Mouse (Mus musculus): ENCODE results near the gene Sh3pxd2a. TPM values are rescaled to one million over a fixed set of nuclear protein-coding genes. Genes with fewer than 3 reads are reported as not detected.

Sh3pxd2a gene
- polyA plus RNA-seq, 1 experiment from 2014 or later = 0.65 TPM

DNA sequence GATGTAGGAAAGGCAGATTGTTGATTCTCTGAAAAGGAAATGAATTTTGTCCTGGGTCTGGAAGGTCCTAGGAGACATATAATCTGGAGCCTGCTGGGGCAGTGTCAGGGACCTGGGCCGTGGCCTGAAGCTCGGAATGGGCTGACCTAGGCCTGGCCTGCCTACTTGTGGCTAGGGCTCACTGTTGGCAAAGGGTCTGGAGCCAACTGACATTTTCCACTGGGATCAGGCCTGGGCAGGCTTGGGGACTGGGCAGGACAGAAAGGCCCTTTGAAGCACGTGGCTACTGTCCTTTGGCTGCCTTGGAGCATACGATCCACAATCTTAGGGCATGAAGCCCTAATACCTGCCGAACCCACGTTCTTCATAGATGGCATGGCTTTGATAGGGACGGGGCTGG is 234.1 kb downstream of the Sh3pxd2a start:
- Histone ChIP-seq H3K9ac (ENCODE audit: low read depth, low read length) (no peak overlapping the region), H3K4me1 (ENCODE audit: control insufficient read depth, low read depth, low read length) (peaks cover 2% of the 10 kb centered on the region; the same call in 1 of the 2 replicates), H3K4me3 (ENCODE audit: low read depth, low read length) (no peak overlapping the region), H3K27ac (ENCODE audit: low read length) (no peak overlapping the region), H3K4me2 (ENCODE audit: low read depth, low read length) (no peak overlapping the region), H3K9me3 (replicated peaks; ENCODE audit: control insufficient read depth, low read length) (no peaks in the 10 kb centered on the region), H3K36me3 (ENCODE audit: control insufficient read depth, insufficient read depth) (no peaks in the 10 kb centered on the region), H3K27me3 (ENCODE audit: control insufficient read depth, insufficient read depth, low read depth, low read length) (no peaks in the 10 kb centered on the region)
- WGBS (ENCODE audit: insufficient replicate concordance) = 63% methylated on average over 7 of the region's 7 CpGs
- no peak for ATAC-seq (ENCODE audit: low read depth)

- Histone ChIP-seq H3K9me3 (replicated peaks; ENCODE audit: control insufficient read depth, low read length) (no peaks in the 10 kb centered on the region), H3K27ac (ENCODE audit: low read length) (no peak overlapping the region), H3K4me2 (ENCODE audit: low read depth, low read length) (no peak overlapping the region), H3K36me3 (ENCODE audit: control insufficient read depth, insufficient read depth) (no peaks in the 10 kb centered on the region), H3K27me3 (ENCODE audit: control insufficient read depth, insufficient read depth, low read depth, low read length) (no peaks in the 10 kb centered on the region), H3K4me1 (ENCODE audit: control insufficient read depth, low read depth, low read length) (peaks cover 2% of the 10 kb centered on the region; the same call in 1 of the 2 replicates), H3K9ac (ENCODE audit: low read depth, low read length) (no peak overlapping the region), H3K4me3 (ENCODE audit: low read depth, low read length) (no peak overlapping the region)
- WGBS (ENCODE audit: insufficient replicate concordance) = 48% methylated on average over 5 of the region's 5 CpGs
- no peak for ATAC-seq (ENCODE audit: low read depth)
These were observed 234.7 kb downstream of the Sh3pxd2a start for GRCm38 (mm10) chr19:47229461-47229860.

- H3K9ac ChIP-seq (ENCODE audit: low read depth, low read length) = no peak overlapping the region
- ATAC-seq (ENCODE audit: low read depth) = peak; percentile 49
- no peak overlapping the region for H3K27ac ChIP-seq (ENCODE audit: low read length)
These were observed 235.4 kb downstream of the Sh3pxd2a start for GRCm38 (mm10) chr19:47228725-47229252.

DNA sequence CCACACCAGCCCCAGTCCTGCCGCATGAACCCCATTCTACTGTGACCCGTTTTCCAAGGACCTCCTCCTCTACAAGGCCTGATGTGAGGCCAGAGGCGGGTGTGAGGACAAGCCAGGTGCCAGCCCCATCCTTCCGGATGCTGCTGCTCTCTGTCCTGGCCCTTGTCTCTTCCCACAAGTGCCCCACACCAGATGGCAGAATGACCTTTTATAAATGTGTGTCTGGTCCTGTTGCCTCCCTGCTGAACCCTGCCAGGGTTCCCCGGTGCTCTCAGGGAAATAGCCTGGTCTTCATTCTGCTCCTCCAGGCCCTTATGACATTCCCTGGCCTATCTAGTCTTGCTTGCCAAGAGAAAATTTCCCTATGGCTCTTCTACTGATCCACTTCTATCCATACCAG is 238.4 kb downstream of the Sh3pxd2a start:
- no peak for ATAC-seq (ENCODE audit: low read depth)
- no peak overlapping the region for H3K27ac ChIP-seq (ENCODE audit: low read length)
- H3K9ac ChIP-seq (ENCODE audit: low read depth, low read length) = no peak overlapping the region
- H3K4me1 ChIP-seq (ENCODE audit: control insufficient read depth, low read depth, low read length) = peaks cover 2% of the 10 kb centered on the region; the same call in 1 of the 2 replicates
- 67% methylated on average over 5 of the region's 5 CpGs for WGBS (ENCODE audit: insufficient replicate concordance)
- H3K36me3 ChIP-seq (ENCODE audit: control insufficient read depth, insufficient read depth) = no peaks in the 10 kb centered on the region
- H3K9me3 ChIP-seq (replicated peaks; ENCODE audit: control insufficient read depth, low read length) = no peaks in the 10 kb centered on the region
- H3K4me3 ChIP-seq (ENCODE audit: low read depth, low read length) = no peak overlapping the region
- H3K27me3 ChIP-seq (ENCODE audit: control insufficient read depth, insufficient read depth, low read depth, low read length) = no peaks in the 10 kb centered on the region
- H3K4me2 ChIP-seq (ENCODE audit: low read depth, low read length) = no peak overlapping the region

More at GRCm38 (mm10) chr19:47228725-47229252, 235.4 kb downstream of the Sh3pxd2a start:
- no peaks in the 10 kb centered on the region for H3K9me3 ChIP-seq (replicated peaks; ENCODE audit: control insufficient read depth, low read length)
- peak overlapping the region; percentile 12; the same call in 1 of the 2 replicates for H3K4me3 ChIP-seq (ENCODE audit: low read depth, low read length)
- H3K27me3 ChIP-seq (ENCODE audit: control insufficient read depth, insufficient read depth, low read depth, low read length) = no peaks in the 10 kb centered on the region
- 5% methylated on average over 17 of the region's 17 CpGs for WGBS (ENCODE audit: insufficient replicate concordance)
- peaks cover 2% of the 10 kb centered on the region; the same call in 1 of the 2 replicates for H3K4me1 ChIP-seq (ENCODE audit: control insufficient read depth, low read depth, low read length)
- H3K36me3 ChIP-seq (ENCODE audit: control insufficient read depth, insufficient read depth) = no peaks in the 10 kb centered on the region
- peak overlapping the region; percentile 47 for H3K4me2 ChIP-seq (ENCODE audit: low read depth, low read length)

DNA sequence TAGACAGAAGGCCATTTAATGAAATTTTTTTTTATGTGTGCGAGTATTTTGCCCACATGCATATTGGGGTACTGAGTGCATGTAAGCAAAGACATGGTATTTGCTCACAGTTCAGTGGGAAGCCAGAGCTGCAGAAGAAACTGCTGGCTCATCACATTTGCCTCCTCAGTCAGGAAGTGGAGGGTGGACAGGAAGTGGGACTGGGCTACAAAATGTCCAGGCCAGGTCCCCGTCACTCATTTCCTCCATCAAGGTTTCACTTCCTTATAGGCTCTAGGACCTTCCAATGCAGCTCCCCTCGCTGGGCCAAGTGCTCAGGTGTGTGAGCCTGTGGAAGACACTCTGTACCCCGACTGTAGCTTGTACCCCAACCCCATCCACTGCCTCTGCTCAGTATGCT is 239.5 kb downstream of the Sh3pxd2a start:
- no peak overlapping the region for H3K9ac ChIP-seq (ENCODE audit: low read depth, low read length)
- H3K27me3 ChIP-seq (ENCODE audit: control insufficient read depth, insufficient read depth, low read depth, low read length) = no peaks in the 10 kb centered on the region
- H3K9me3 ChIP-seq (replicated peaks; ENCODE audit: control insufficient read depth, low read length) = no peaks in the 10 kb centered on the region
- no peak overlapping the region for H3K4me3 ChIP-seq (ENCODE audit: low read depth, low read length)
- no peak overlapping the region for H3K27ac ChIP-seq (ENCODE audit: low read length)
- H3K4me1 ChIP-seq (ENCODE audit: control insufficient read depth, low read depth, low read length) = peaks cover 5% of the 10 kb centered on the region
- H3K4me2 ChIP-seq (ENCODE audit: low read depth, low read length) = no peak overlapping the region
- H3K36me3 ChIP-seq (ENCODE audit: control insufficient read depth, insufficient read depth) = no peaks in the 10 kb centered on the region
- peak; percentile 38; the same call in 1 of the 2 replicates for ATAC-seq (ENCODE audit: low read depth)
- 39% methylated on average over 4 of the region's 4 CpGs for WGBS (ENCODE audit: insufficient replicate concordance)

GRCm38 (mm10) chr19:47222841-47223557 is 241.2 kb downstream of the Sh3pxd2a start:
- no peak overlapping the region for H3K4me3 ChIP-seq (ENCODE audit: low read depth, low read length)
- H3K27me3 ChIP-seq (ENCODE audit: control insufficient read depth, insufficient read depth, low read depth, low read length) = no peaks in the 10 kb centered on the region
- peaks cover 5% of the 10 kb centered on the region for H3K4me1 ChIP-seq (ENCODE audit: control insufficient read depth, low read depth, low read length)
- H3K36me3 ChIP-seq (ENCODE audit: control insufficient read depth, insufficient read depth) = no peaks in the 10 kb centered on the region
- no peak for ATAC-seq (ENCODE audit: low read depth)
- WGBS (ENCODE audit: insufficient replicate concordance) = 54% methylated on average over 15 of the region's 15 CpGs
- H3K27ac ChIP-seq (ENCODE audit: low read length) = no peak overlapping the region
- H3K9ac ChIP-seq (ENCODE audit: low read depth, low read length) = no peak overlapping the region
- no peak overlapping the region for H3K4me2 ChIP-seq (ENCODE audit: low read depth, low read length)
- H3K9me3 ChIP-seq (replicated peaks; ENCODE audit: control insufficient read depth, low read length) = no peaks in the 10 kb centered on the region

DNA sequence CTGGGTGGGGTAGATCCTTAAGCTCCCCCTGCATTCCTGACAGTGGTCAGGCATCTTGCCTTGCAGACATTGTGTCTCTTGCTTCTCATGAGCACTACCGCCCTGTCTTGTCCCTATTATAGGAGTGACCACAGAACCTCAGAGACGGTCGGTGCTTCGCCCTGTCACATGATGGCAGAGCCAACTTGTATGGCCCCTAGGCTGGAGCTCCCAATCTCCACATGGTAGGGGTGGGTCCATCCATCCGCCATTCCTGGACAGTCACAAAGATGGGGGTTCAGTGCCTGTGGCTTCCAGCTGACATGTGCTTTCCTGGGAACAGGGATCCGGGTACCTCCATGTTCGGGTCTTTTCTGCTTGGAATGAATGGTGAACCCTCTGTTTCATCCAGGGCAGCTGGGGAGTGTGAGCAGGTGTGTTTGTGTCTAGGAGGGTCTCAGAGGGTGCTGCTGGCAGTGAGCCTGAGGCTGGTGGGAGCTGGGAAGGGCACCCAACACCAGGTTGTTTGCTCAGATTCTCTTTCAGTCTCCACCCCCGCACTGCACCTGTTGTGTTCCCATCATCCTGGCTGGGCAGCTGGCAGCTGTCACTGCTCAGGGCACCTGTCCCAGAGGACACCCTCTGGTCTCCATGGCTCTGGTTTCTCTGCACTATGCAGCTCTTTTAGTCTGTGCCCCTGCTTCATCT is 241.9 kb downstream of the Sh3pxd2a start:
- H3K27ac ChIP-seq (ENCODE audit: low read length) = no peak overlapping the region
- no peak for ATAC-seq (ENCODE audit: low read depth)
- no peaks in the 10 kb centered on the region for H3K36me3 ChIP-seq (ENCODE audit: control insufficient read depth, insufficient read depth)
- H3K4me2 ChIP-seq (ENCODE audit: low read depth, low read length) = no peak overlapping the region
- WGBS (ENCODE audit: insufficient replicate concordance) = 62% methylated on average over 8 of the region's 8 CpGs
- no peak overlapping the region for H3K4me3 ChIP-seq (ENCODE audit: low read depth, low read length)
- no peaks in the 10 kb centered on the region for H3K27me3 ChIP-seq (ENCODE audit: control insufficient read depth, insufficient read depth, low read depth, low read length)
- H3K9me3 ChIP-seq (replicated peaks; ENCODE audit: control insufficient read depth, low read length) = no peaks in the 10 kb centered on the region
- peaks cover 5% of the 10 kb centered on the region for H3K4me1 ChIP-seq (ENCODE audit: control insufficient read depth, low read depth, low read length)
- no peak overlapping the region for H3K9ac ChIP-seq (ENCODE audit: low read depth, low read length)

GRCm38 (mm10) chr19:47221500-47222153 is 242.6 kb downstream of the Sh3pxd2a start:
- Histone ChIP-seq H3K27me3 (ENCODE audit: control insufficient read depth, insufficient read depth, low read depth, low read length) (no peaks in the 10 kb centered on the region), H3K4me1 (ENCODE audit: control insufficient read depth, low read depth, low read length) (peaks cover 5% of the 10 kb centered on the region), H3K9ac (ENCODE audit: low read depth, low read length) (no peak overlapping the region), H3K4me2 (ENCODE audit: low read depth, low read length) (no peak overlapping the region), H3K4me3 (ENCODE audit: low read depth, low read length) (no peak overlapping the region), H3K27ac (ENCODE audit: low read length) (no peak overlapping the region), H3K36me3 (ENCODE audit: control insufficient read depth, insufficient read depth) (no peaks in the 10 kb centered on the region), H3K9me3 (replicated peaks; ENCODE audit: control insufficient read depth, low read length) (no peaks in the 10 kb centered on the region)
- no peak for ATAC-seq (ENCODE audit: low read depth)
- 62% methylated on average over 7 of the region's 7 CpGs for WGBS (ENCODE audit: insufficient replicate concordance)

Data from liver, embryonic 16.5 days (tissue).